Mouse (Mus musculus): ENCODE data around the gene Tiam2.
"Not testable (repeated sequence)": the region's sequence is repeated elsewhere in the genome, so short reads cannot be mapped to it uniquely, and the experiment has no call there.

Gene Tiam2

GRCm38 (mm10) chr17:3344872-3345271 lies 18.5 kb downstream of the Tiam2 start:
- DNase-seq = no peak

- no peak for DNase-seq
Observed at GRCm38 (mm10) chr17:3345276-3345885, 19.0 kb downstream of the Tiam2 start.

GRCm38 (mm10) chr17:3347800-3348199 lies 21.4 kb downstream of the Tiam2 start:
- no peak for DNase-seq

GRCm38 (mm10) chr17:3349331-3349730 lies 23.0 kb downstream of the Tiam2 start:
- no peak for DNase-seq

- no peak for DNase-seq
Observed at GRCm38 (mm10) chr17:3349939-3350338, 23.6 kb downstream of the Tiam2 start.

- DNase-seq = no peak
Observed at GRCm38 (mm10) chr17:3350405-3350804, 24.0 kb downstream of the Tiam2 start.

GRCm38 (mm10) chr17:3351668-3352067 lies 25.3 kb downstream of the Tiam2 start:
- no peak for DNase-seq

GRCm38 (mm10) chr17:3353141-3353540 lies 26.8 kb downstream of the Tiam2 start:
- DNase-seq = not testable (repeated sequence)

GRCm38 (mm10) chr17:3354856-3355255 lies 28.5 kb downstream of the Tiam2 start:
- no peak for DNase-seq

GRCm38 (mm10) chr17:3356633-3357365 lies 30.4 kb downstream of the Tiam2 start:
- no peak for DNase-seq

- no peak for DNase-seq
Observed at GRCm38 (mm10) chr17:3360236-3360635, 33.9 kb downstream of the Tiam2 start.

GRCm38 (mm10) chr17:3361751-3362150 lies 35.4 kb downstream of the Tiam2 start:
- DNase-seq = no peak

- DNase-seq = no peak
Observed at GRCm38 (mm10) chr17:3363216-3363615, 36.8 kb downstream of the Tiam2 start.

GRCm38 (mm10) chr17:3366741-3367140 lies 40.4 kb downstream of the Tiam2 start:
- no peak for DNase-seq

GRCm38 (mm10) chr17:3368386-3368785 lies 42.0 kb downstream of the Tiam2 start:
- DNase-seq = no peak

GRCm38 (mm10) chr17:3369631-3370030 lies 43.3 kb downstream of the Tiam2 start:
- DNase-seq = no peak

GRCm38 (mm10) chr17:3378606-3379005 lies 52.2 kb downstream of the Tiam2 start:
- DNase-seq = no peak

GRCm38 (mm10) chr17:3379753-3380588 lies 53.6 kb downstream of the Tiam2 start:
- no peak for DNase-seq

- DNase-seq = no peak
Observed at GRCm38 (mm10) chr17:3385391-3385790, 59.0 kb downstream of the Tiam2 start.

GRCm38 (mm10) chr17:3387819-3388218 lies 61.4 kb downstream of the Tiam2 start:
- no peak for DNase-seq

- no peak for DNase-seq
Observed at GRCm38 (mm10) chr17:3389741-3390140, 63.4 kb downstream of the Tiam2 start.

GRCm38 (mm10) chr17:3393981-3394380 lies 67.6 kb downstream of the Tiam2 start:
- DNase-seq = no peak

GRCm38 (mm10) chr17:3394985-3395384 lies 68.6 kb downstream of the Tiam2 start:
- no peak for DNase-seq

GRCm38 (mm10) chr17:3396881-3397281 lies 70.5 kb downstream of the Tiam2 start:
- no peak for DNase-seq
